Mouse (Mus musculus) cerebellum, postnatal 25 days (tissue): ENCODE results near the gene Rexo5.

Experiments
- DNase-seq, 2 experiments: peaks; one replicate each; pipeline ENCODE4 v3.0.0; 2021; ENCODE audit warnings: mixed read lengths in 2 of 2

The Rexo5 gene

DNA sequence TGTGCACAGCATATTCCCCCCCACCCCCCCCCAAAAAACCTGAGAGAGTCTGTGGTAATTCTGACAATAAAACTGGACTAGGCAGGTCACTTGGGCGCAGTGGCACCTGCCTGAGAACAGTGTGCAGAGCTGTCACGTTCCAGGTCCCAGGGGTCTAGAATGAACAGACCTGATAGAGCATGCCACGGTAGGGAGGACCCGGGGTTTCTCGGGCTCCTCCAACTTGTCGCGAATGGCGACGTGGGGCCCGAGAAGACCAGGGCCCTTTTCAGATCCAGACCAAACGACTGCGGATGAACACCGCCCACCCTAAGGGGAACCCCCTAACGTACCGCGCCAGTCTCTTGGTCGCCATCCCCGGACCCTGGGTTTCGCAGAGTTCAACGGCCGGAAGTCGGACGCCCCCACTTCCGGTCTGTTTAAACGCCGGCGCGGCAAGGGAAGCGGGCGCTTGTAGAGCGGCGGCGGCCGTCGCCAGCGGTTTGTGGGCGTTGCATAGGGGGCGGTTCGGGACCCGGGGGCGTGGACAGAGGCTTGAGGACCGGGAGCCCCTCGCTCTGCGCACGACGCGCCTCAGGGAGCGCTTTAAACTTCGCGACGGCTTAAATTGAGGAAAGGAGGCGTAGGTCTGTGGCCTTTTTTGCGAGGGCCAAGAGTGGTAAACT, at the start of gene Rexo5, which contains the start of gene Eri2:
TSS of gene Rexo5 (plus strand) at position 421 of the 665 bp plus-strand sequence.
TSS of gene Eri2 (minus strand) at position 473 of the 665 bp plus-strand sequence.
- DNase-seq, result peak; percentile 77 to 83

- DNase-seq, result peak in 1 of 2 experiments; percentile 17
Observed at GRCm38 (mm10) chr7:119744321-119744720, 49.5 kb upstream of the Rexo5 start.

GRCm38 (mm10) chr7:119745869-119746268, 47.9 kb upstream of the Rexo5 start:
- no peak for DNase-seq

DNA sequence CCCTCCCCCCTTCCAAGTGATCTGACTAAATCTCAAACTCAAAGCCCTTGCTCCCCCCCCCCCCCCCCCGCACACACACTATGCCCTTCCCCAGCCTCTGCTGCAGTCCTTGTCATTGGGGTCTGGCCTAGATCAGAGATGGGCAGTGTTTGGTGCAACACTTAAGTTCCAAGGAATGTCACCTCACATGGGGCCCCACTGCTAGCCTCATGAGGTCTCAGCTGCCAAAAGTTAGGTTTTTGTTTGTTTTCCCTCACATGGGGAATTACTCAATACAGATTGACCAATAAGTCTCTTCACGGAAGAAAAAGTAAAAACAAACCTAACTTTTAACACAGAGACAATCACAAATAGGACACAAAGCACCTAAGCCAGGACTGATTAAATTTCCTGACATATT, 45.0 kb upstream of the Rexo5 start:
- DNase-seq, result no peak

GRCm38 (mm10) chr7:119749942-119750341, 43.9 kb upstream of the Rexo5 start:
- no peak for DNase-seq

GRCm38 (mm10) chr7:119753696-119754095, 40.1 kb upstream of the Rexo5 start:
- DNase-seq, result no peak

DNA sequence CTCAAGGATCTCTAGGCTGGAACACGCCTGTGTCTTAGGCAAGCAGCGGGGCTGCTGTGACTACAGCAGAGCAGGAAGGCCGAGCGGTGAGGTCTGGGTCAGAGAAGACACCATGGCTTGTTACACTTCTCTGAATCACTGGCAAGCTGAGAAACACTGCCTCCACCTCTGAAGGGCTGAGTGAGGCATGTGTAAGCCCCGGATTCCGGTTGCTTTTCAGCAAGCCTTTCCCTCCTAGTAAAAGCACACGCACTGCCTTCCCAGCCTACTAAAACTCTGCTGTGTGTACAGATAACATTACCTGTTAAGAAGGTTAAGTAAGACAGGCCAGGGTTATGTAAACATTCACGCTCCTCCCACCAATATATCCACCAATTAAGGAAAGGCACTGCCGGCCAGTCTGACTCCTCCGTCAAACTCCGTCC, 33.3 kb upstream of the Rexo5 start, which contains the start of gene Acsm3:
TSS of gene Acsm3 (plus strand) at position 397 of the 425 bp plus-strand sequence.
- DNase-seq, result no peak

DNA sequence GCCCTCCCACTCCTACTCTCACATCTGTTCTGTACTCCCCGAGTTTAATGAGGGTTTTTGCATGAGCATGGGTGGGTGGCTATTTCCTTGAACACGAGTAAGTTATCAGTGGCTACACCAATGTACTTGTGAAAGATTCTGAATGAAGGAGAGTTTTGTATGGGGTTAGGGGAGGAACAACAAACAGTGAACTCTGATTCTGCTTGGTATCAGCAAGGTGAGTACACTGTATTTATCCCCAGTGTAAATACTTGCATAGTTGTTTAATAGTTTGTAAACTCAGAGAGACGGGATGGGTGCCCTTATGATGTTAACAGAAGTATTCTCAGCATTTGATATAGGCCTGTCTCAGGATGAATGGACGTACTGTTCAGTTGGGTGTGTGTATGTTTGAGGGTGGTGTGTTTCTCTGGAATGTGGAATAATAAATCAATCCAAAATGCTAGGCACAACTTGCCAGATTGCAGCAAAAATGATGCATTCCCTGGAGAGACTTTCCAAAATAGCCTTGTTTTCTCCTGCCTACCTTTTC, 31.6 kb upstream of the Rexo5 start:
- DNase-seq, result no peak

DNA sequence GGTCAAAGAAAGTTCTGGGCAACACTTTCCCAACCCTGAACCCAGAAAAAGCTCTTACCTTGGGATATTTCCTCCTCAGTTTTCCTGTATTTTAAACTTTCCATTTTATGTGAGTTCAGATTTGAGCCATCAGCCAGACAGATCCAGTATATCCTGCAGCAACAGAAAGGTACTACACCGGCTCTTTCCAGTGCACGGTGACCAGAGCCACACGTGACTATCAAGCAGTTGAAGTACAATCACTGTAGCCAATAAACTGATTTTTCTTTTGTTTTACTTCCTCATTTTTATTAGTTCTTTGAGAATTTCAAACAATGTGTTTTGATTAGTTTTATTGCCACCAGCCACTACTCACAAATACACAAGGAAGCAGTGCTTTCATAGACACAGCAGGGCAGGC, 29.4 kb upstream of the Rexo5 start:
- no peak for DNase-seq

DNA sequence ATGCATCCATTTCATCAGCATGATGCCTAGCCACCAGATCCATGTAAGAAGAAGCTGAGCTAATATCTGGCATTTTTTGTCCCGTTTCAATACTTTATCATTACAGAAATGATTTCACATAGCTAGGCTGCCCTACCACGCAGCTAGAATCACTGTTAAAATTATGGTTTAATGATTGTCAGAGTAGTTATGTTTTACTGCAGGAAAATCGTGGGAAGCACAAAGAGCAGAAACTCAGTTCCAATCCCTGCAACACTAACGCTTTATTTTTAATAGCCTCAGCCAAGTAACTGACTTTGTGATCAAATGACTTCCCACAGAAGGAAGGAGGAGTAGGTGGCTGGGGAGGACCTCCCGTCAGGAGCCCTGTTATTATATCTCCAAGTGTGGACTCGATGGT, 26.8 kb upstream of the Rexo5 start:
- DNase-seq, result no peak

DNA sequence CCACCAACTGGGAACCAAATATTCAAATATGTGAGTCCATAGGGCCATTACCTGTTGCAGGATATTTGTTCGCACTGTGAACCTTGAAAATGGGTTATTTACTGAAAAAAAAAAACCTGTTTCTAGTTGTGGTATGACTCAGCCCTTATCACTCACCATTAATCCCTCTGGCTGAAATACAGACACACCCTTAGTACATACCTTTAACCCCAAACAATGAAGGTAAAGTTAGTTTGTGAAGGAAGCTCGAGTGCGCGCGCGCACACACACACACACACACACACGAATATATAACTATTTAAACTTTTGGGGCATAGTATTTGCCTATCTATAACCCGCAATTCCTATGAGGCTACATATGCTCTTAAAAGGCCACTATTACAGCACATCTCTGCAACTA, 23.9 kb upstream of the Rexo5 start:
- no peak for DNase-seq

- no peak for DNase-seq
Observed at GRCm38 (mm10) chr7:119783453-119783852, 10.4 kb upstream of the Rexo5 start.

DNA sequence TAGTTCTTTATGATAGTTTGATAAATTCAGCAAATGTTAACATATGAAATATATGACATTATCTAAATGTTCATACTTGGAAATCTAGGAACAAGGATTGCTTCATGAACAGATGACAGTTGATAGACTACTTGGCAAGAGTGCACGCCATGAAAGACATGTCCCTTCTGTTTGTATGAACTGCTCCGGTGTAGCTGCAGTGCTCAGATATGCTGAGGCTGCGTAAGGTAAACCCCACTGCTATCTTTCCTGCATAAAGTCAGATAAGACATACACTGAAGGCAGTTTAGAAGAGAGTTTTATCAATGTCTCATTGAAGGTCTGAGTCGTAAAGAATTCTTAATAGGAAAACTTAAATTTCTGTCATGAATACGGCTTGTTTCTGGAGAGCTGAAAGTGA, 8.9 kb upstream of the Rexo5 start:
- no peak for DNase-seq

- no peak for DNase-seq
Observed at GRCm38 (mm10) chr7:119789024-119789423, 4.8 kb upstream of the Rexo5 start.

- DNase-seq, result no peak
Observed at GRCm38 (mm10) chr7:119794251-119794638, 439 bp downstream of the Rexo5 start.

- DNase-seq, result no peak
Observed at GRCm38 (mm10) chr7:119795311-119795710, 1.5 kb downstream of the Rexo5 start.

DNA sequence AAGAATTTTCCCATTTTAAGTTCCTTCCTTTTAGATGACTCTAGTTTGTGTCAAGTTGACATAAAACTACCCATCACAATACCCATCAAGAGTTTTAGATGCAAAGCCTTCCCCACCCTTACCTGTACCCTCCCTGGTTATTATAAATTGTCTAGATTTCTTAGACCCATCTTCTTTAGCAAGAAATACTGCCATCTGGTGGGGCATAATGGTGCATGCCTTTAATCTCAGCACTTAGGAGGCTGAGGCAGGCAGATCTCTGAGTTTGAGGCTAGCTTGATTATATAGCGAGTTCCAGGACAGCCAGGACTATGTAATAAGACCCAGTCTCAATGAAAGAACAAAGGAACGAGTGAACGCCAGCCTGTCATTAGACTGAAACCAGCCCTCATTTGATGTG, 6.7 kb downstream of the Rexo5 start:
- no peak for DNase-seq

DNA sequence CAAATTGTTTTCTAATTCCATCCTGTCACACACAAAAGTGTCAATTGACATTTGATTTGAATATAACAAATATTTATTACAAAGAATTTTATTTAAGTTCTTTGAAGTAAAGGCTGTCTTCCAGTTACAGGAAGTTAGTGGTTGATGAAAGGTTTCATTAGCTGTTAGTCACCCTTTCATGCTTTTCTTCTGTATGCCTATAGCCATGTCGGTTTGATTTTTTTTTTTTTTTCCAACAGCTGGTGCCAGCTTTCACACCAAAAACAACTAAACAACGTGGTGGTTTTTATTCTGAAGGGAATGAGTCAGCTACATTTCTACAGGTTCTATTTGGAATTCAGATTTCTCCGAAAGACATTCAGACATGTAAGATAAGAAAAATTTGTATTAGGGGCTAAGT, 7.2 kb downstream of the Rexo5 start:
- no peak for DNase-seq

GRCm38 (mm10) chr7:119807396-119807795, 13.6 kb downstream of the Rexo5 start:
- DNase-seq, result no peak

DNA sequence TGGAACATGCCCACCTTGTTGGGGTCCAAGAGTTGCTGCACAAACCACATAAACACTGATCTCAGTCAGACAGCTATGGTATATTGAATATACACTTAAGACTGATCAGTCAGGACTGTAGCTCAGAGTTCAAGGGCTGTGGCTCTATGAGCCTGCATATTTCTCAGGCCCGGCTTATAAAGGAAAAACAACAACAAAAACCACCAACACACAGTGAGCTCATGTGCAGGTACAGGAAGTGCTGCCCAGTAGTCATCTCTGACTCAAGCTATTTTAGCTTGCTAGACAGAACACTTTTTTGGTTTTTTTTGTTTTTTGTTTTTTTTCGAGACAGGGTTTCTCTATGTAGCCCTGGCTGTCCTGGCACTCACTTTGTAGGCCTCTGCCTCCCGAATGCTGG, 14.9 kb downstream of the Rexo5 start:
- no peak for DNase-seq

DNA sequence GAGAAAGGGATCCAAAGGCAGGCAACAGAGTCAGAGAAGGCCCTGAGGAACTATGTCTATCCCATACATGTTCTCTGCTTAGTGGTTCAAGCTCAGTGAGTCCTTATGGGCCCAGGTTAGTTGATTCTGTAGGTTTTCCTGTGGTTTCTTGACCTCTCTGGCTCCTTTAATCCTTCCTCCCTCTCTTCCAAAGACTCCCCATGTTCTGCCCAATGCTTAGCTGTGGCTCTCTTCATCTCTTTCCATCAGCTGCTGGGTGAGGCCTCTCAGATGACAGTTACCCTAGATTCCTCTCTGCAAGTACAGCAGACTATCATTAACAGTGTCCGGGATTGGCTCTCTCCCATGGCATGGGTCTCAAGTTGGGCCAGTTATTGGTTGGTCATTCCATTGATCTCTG, 41.6 kb downstream of the Rexo5 start:
- no peak for DNase-seq

GRCm38 (mm10) chr7:119835996-119836777, 42.4 kb downstream of the Rexo5 start:
- no peak for DNase-seq

GRCm38 (mm10) chr7:119841820-119842449, 48.1 kb downstream of the Rexo5 start:
- no peak for DNase-seq
